In the genomic region with DNA sequence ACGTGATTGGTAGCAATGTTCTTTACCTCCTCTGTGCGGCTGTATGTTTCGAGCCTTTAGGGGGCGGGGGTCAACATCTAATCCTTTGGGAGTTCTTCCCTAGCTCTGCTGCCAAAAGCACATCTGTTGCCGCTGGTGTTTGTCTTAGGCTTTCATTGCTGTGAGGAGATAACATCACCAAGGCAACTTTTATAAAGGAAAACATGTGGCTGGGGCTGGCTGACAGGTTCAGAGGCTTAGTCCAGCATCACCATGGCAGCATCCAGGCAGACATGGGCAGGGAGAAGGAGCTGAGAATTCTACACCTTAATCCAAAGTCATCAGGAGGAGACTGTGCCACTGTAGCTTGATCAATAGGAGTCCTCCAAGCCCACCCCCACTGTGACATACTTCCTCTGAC, we compare ENCODE assay signal across 13 mouse cellular contexts.
"Had no signal": no experiment of that assay in that cellular context is flagged by ENCODE, and none has a peak within 500 bp of the region (broad histone marks: within the 10 kb centered on the region; RNA-seq: fewer than 3 reads in every experiment).

No protein-coding gene starts in this region.

- ATAC-seq: liver, embryonic 12.5 days; midbrain, embryonic 13.5 days had no signal

- H3K27ac ChIP-seq: kidney, embryonic 15.5 days; limb, embryonic 15.5 days; liver, embryonic 12.5 days; lung, embryonic 15.5 days; macrophage; neural tube, embryonic 12.5 days had no signal

- DNase-seq: kidney, postnatal 14 days; left cerebral cortex, postnatal 4 days; lung, postnatal 14 days; thymus, adult 18-20 months; thymus, postnatal 14 days had no signal

- H3K4me1 ChIP-seq: kidney, embryonic 15.5 days; limb, embryonic 15.5 days; liver, embryonic 12.5 days; lung, embryonic 15.5 days; megakaryocyte, embryonic 14.5 days; neural tube, embryonic 12.5 days had no signal

- H3K4me2 ChIP-seq: kidney, embryonic 15.5 days; limb, embryonic 15.5 days; liver, embryonic 12.5 days; lung, embryonic 15.5 days; midbrain, embryonic 13.5 days; neural tube, embryonic 12.5 days had no signal

- H3K4me3 ChIP-seq: kidney, embryonic 15.5 days; limb, embryonic 15.5 days; liver, embryonic 12.5 days; lung, embryonic 15.5 days; megakaryocyte, embryonic 14.5 days; midbrain, embryonic 13.5 days; neural tube, embryonic 12.5 days had no signal

- H3K9ac ChIP-seq: kidney, embryonic 15.5 days; limb, embryonic 15.5 days; liver, embryonic 12.5 days; lung, embryonic 15.5 days; midbrain, embryonic 13.5 days; neural tube, embryonic 12.5 days had no signal

- H3K9me3 ChIP-seq: kidney, embryonic 15.5 days; limb, embryonic 15.5 days; liver, embryonic 12.5 days; lung, embryonic 15.5 days; megakaryocyte, embryonic 14.5 days; midbrain, embryonic 13.5 days; neural tube, embryonic 12.5 days had no signal

- H3K27me3 ChIP-seq: kidney, embryonic 15.5 days; limb, embryonic 15.5 days; liver, embryonic 12.5 days; lung, embryonic 15.5 days; megakaryocyte, embryonic 14.5 days; midbrain, embryonic 13.5 days; neural tube, embryonic 12.5 days had no signal

- H3K36me3 ChIP-seq: kidney, embryonic 15.5 days; limb, embryonic 15.5 days; liver, embryonic 12.5 days; lung, embryonic 15.5 days; midbrain, embryonic 13.5 days; neural tube, embryonic 12.5 days had no signal
